Mouse (Mus musculus) liver, embryonic 12.5 days (tissue): Measurements from ENCODE around the gene Suz12. TPM values are rescaled to one million over a fixed set of nuclear protein-coding genes. Genes with fewer than 3 reads are reported as not detected.

Experiments used
- ATAC-seq: fragments of 200-750 bp; cut with Nextera tagmentation; 2 replicates; pipeline ENCODE4 v1.8.0; 2017; ENCODE audit warnings: moderate number of reproducible peaks, mild to moderate bottlenecking, moderate library complexity
- H3K27ac ChIP-seq: fragments of 300-500 bp; sonication (generic); 2 replicates; pipeline ENCODE4 v1.5.1; 2016; ENCODE audit warnings: mild to moderate bottlenecking
- H3K27me3 ChIP-seq: fragments of 300-500 bp; sonication (generic); replicated peaks from 2 replicates; pipeline ENCODE4 v1.6.1; 2016; ENCODE audit warnings: mild to moderate bottlenecking, moderate library complexity
- H3K36me3 ChIP-seq: fragments of 300-500 bp; sonication (generic); 2 replicates; pipeline ENCODE4 v1.6.1; 2016; ENCODE audit warnings: mild to moderate bottlenecking, moderate library complexity
- H3K4me1 ChIP-seq: fragments of 300-500 bp; sonication (generic); 2 replicates; pipeline ENCODE4 v1.6.1; 2016
- H3K4me2 ChIP-seq: fragments of 300-500 bp; sonication (generic); 2 replicates; pipeline ENCODE4 v1.6.1; 2016; ENCODE audit warnings: mild to moderate bottlenecking, moderate library complexity
- H3K4me3 ChIP-seq: fragments of 300-500 bp; sonication (generic); 2 replicates; pipeline ENCODE4 v1.5.1; 2016; ENCODE audit warnings: mild to moderate bottlenecking, moderate library complexity
- H3K9ac ChIP-seq: fragments of 300-500 bp; sonication (generic); 2 replicates; pipeline ENCODE4 v1.6.1; 2016; ENCODE audit warnings: mild to moderate bottlenecking, moderate library complexity
- H3K9me3 ChIP-seq: fragments of 300-500 bp; sonication (generic); replicated peaks from 2 replicates; pipeline ENCODE4 v1.6.1; 2016; ENCODE audit warnings: mild to moderate bottlenecking, moderate library complexity
- WGBS: fragments of 180-500 bp; shearing (Covaris S2); methylation state at CpG from one replicate; pipeline ENCODE4 v1.1.7; 2016; ENCODE audit not compliant: insufficient replicate concordance; 5-methylcytosine and 5-hydroxymethylcytosine counted together
- polyA plus RNA-seq: library from polyadenylated mRNA; unstranded; fragments of >200 nt; fragmentation: Nextera tagmentation; extraction: Ambion mirVana; gene quantifications from 2 replicates; pipeline ENCODE4 v1.2.1, GENCODE M21; 2016

The Suz12 gene
- polyA plus RNA-seq, 1 experiment from 2014 or later: 25.1 TPM

DNA sequence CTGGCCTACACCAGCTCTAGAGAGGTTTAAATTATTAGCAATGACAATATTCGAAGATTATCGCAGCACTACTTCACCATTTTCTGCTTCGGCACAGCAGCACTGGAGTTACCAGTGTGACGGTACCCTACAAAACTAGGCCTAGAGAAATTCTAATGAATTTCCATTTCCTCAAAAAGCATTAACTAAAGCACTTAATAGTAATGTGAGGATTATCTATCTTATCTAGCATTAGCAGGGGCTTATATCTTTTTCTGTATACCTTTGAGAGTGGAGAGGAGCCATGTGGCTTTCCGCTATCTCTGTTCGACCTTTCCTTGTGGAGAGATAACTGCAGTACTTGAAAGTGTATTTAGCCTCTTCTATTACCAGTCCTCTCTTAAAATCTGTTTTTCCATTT, 86.8 kb downstream of the Suz12 start:
- Histone ChIP-seq H3K27me3 (no peaks in the 10 kb centered on the region), H3K9ac (peak overlapping the region; percentile 99), H3K9me3 (peaks cover 4% of the 10 kb centered on the region; the same call in 1 of the 2 replicates), H3K36me3 (peaks cover 39% of the 10 kb centered on the region), H3K4me3 (peak overlapping the region; percentile 99), H3K4me2 (peak overlapping the region; percentile 78), H3K27ac (peak overlapping the region; percentile 100), H3K4me1 (peaks cover 64% of the 10 kb centered on the region)
- 0 out of 2 replicates have a peak, but pooled peaks have one; percentile 27 for ATAC-seq
- 7% methylated on average over 6 of the region's 6 CpGs for whole genome bisulfite sequencing

DNA sequence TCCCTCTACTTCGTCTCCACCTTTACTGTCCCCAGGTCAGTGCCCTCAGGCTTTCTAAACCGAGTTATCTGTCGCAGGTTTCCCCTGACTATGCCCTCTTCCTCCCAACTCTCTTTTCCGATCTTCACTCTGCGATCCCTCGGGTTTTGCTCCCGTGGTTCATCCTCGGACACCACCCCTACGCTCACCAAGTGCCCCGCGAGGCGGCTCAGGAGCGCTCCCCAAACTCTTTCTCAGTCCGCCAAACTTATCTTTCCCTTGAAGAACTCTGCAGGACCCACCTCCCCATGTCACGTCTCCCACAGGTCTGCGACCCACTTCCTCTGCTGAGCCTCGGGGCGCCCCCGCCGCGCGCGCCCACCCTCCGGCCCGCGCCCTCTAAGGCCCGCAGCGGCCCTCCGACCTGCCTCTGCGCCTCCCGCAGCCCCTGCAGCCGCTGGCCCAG, 87.5 kb downstream of the Suz12 start:
- peak; percentile 19; the same call in 1 of the 2 replicates for ATAC-seq
- whole genome bisulfite sequencing: 1% methylated on average over 31 of the region's 32 CpGs
- Histone ChIP-seq H3K4me2 (peak overlapping the region; percentile 78), H3K4me1 (peaks cover 69% of the 10 kb centered on the region), H3K36me3 (peaks cover 34% of the 10 kb centered on the region), H3K27me3 (no peaks in the 10 kb centered on the region), H3K27ac (peak overlapping the region; percentile 100), H3K9me3 (peaks cover 4% of the 10 kb centered on the region; the same call in 1 of the 2 replicates), H3K4me3 (peak overlapping the region; percentile 99), H3K9ac (peak overlapping the region; percentile 99)

- Histone ChIP-seq H3K4me3 (peak within 1 kb of the TSS; percentile 99), H3K9ac (peak within 1 kb of the TSS; percentile 99), H3K36me3 (peaks cover 30% of the 10 kb centered on the region), H3K4me2 (peak within 1 kb of the TSS; percentile 78), H3K4me1 (peaks cover 69% of the 10 kb centered on the region), H3K9me3 (peaks cover 4% of the 10 kb centered on the region; the same call in 1 of the 2 replicates), H3K27me3 (no peaks in the 10 kb centered on the region), H3K27ac (peak within 1 kb of the TSS; percentile 100)
- ATAC-seq: peak; percentile 95
- under 1% methylated on average over 55 of the region's 55 CpGs for WGBS
These were observed 88.2 kb downstream of the Suz12 start, which contains the start of gene Crlf3 for GRCm38 (mm10) chr11:80080826-80081728. Crlf3 (minus strand) TSS chr11:80080991.

GRCm38 (mm10) chr11:80081786-80082319, 88.9 kb downstream of the Suz12 start:
- Histone ChIP-seq H3K4me3 (peak overlapping the region; percentile 99), H3K27ac (peak overlapping the region; percentile 100), H3K27me3 (no peaks in the 10 kb centered on the region), H3K4me1 (peaks cover 69% of the 10 kb centered on the region), H3K9ac (peak overlapping the region; percentile 99), H3K9me3 (peaks cover 4% of the 10 kb centered on the region; the same call in 1 of the 2 replicates), H3K4me2 (peak overlapping the region; percentile 78), H3K36me3 (peaks cover 25% of the 10 kb centered on the region)
- WGBS: 26% methylated on average over 7 of the region's 7 CpGs
- no peak for ATAC-seq

Other genes starting within 250 kb of the Suz12 start
- 45.4 and 45.5 TPM in 2 replicates for gene Utp6, start 30.7 kb upstream of the Suz12 start, polyA plus RNA-seq
- gene Crlf3, start 87.9 kb downstream of the Suz12 start, polyA plus RNA-seq: 109 and 111 TPM in 2 replicates
- 15.0 and 15.9 TPM in 2 replicates for gene Atad5, start 96.3 kb downstream of the Suz12 start, polyA plus RNA-seq
- 18.2 and 22.4 TPM in 2 replicates for gene Tefm, start 149.1 kb downstream of the Suz12 start, polyA plus RNA-seq
- gene Adap2, start 161.0 kb downstream of the Suz12 start, polyA plus RNA-seq: 2.7 and 2.8 TPM in 2 replicates
- gene Rnf135, start 190.7 kb downstream of the Suz12 start, polyA plus RNA-seq: 4.2 and 5.0 TPM in 2 replicates
- gene Rhot1, start 215.9 kb downstream of the Suz12 start, polyA plus RNA-seq: 36.7 and 36.9 TPM in 2 replicates